ENCODE assay signal across 11 mouse cellular contexts in the genomic region with DNA sequence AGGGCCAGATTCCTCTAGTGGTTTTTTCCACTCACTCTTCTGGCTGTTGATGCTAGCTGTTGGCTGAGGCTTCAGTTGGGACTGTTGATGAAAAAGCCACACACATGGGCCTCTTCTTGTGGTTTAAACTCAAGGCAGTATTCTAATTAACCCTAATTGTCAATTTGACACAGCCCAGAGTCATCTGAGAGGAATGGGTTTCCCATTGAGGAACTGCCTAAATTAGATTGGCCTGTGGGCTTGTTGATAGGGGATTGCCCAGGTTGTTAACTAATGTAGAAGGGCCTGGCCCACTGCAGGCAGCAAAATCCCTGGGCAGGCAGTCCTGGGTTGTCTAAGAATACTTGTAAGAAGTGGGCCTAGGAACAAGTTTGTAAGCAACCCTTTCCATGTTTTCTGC.
"Had no signal": no experiment of that assay in that cellular context is flagged by ENCODE, and none has a peak within 500 bp of the region (broad histone marks: within the 10 kb centered on the region; RNA-seq: fewer than 3 reads in every experiment).

No protein-coding gene starts in this region.

- DNase-seq: gastrocnemius, postnatal 14 days; gastrocnemius, postnatal 36 days; heart, adult 2 months; heart, postnatal 4 days; kidney, adult 18-20 months; kidney, adult 8-10 months; kidney, postnatal 10 days; kidney, postnatal 25 days; kidney, postnatal 4 days; liver; liver, embryonic 13.5 days had no signal
